Mouse (Mus musculus): ENCODE measurements around the gene Kdsr.

The Kdsr gene

DNA sequence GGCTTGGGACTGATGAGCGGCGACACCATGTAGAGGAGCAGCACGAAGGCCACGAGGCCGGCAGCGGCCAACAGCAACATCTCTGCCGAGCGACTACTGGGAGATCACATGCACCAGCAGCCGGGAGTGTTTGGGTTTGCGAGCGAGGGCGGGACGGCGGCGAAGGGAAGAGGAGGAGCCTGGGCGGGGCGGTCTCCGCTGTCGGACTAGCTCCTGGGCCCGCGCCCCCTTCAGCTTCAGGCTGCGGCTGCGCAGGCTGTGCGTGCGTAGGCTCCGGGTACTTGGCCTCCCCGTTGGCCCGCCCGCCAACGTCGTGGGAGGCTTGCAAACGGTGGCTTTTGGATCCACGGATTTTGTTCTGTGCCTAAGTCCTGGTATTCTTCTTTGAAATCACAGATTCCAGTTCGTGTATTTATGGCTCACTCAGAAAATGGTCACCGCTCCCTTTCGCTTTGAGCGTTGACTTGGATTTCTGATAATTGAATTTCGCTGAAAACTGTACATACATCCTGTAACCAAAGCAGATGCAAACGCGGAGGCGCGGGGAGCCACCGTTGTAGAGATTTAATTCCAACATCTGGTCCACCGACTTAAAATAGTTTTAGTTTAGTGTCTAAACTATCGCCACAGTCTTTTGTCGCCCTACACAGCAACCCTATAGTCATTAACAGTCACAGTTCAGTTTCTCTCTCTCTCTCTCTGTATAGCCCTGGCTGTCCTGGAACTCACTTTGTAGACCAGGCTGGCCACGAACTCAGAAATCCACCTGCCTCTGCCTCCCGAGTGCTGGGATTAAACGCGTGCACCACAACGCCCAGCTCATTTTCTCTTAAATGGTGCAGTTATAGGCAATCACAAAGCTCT is at the start of gene Kdsr:
Kdsr (minus strand) TSS at position 156 of the 864 bp plus-strand sequence.
- DNase-seq (ENCODE audit: low spot score) = peak; percentile 98

DNA sequence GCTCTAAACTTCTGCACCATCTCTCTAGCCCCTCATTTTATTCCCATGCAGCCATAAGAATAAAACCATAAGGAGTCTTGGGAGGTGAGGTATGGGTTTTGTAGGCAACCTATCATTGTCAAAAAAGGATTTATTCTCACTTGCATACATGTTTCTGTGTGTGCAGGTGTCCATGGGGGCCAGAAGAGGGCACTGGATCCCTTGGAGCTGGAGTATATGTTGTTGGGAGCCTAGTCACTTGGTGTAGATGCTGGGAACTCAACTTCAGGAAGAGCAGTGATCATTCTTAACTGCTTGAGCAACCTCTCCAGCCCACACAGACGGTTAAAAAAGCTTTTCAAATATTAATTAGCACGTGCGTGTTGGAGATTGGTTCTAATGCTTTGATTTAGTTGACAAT is 40.4 kb upstream of the Kdsr start:
- DNase-seq (ENCODE audit: low spot score) = no peak

DNA sequence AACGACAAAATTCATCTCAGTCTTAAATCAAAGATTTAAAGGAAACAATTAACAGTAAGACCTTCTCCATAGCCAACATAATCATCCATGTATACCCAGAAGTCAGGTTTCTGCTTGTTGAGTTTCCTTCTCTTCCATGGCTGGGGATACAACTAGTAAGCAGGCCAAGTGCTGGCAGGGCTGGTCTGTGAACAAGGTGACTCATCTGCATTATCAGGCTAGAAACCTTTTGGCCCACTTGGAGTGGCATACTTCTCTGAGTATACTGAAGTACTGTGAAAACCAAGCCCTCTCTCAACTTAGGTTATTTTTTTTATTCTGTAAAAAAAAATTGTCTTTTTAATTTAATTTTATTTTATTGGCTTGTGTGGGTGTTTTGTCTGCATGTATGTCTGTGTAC is 39.9 kb upstream of the Kdsr start:
- no peak for DNase-seq (ENCODE audit: low spot score)

DNA sequence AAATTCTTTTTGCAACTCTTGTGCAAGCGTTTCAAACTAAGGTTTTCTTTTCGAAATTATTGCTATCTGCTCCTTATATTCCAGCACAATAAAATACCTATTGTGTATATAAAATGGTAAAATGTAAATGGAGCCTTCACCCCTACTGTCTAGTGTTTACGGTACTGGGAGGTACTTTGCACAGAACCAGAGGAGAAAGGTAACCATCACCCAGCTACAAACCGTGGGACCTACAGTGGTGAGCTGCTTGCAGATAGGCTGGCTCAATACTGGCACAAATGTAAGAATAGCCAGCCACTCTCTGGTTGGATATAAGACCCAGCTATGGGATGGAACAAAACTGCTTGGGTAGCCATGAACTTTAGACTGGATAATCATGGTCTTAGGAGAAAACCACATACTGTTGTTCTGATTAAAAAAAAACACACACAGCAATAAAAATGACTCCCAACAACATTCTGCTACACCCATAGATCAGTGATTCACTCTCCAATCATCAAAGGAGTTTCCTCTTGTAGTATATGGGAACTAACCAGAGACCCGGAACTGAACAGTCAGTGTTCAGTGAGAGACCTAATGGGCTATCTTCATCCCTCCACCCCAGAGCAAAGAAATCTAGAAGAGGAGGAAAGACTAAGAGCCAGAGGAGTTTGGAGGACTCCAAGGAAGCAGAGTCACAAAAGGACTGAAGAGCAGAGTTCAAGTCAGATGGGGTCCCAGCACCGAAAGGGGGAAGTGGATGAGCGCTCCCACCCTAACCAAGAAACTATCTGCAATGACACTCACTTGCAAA is 37.7 kb upstream of the Kdsr start:
- no peak for DNase-seq (ENCODE audit: low spot score)

DNA sequence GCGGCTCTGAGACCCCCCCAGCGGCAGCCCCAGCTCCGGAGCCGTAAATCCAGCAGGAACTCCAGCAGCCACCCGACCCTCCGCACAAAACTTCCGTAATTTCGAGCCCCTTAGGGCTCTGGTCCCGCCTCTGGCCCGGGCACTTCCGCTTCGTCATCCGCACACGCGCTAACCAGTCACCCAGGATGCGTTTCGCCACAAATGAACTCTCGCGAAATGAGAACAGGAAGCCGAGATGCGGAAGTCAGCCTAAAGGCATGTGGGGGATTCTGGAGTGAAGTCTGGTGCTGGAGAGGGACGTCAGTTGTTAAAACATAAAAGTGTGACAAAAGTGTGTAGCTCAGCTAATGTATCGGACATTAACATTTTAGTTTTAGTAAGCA is 37.0 kb upstream of the Kdsr start, which contains the start of gene Vps4b:
Vps4b (minus strand) TSS at position 187 of the 383 bp plus-strand sequence.
- DNase-seq (ENCODE audit: low spot score) = peak; percentile 94

DNA sequence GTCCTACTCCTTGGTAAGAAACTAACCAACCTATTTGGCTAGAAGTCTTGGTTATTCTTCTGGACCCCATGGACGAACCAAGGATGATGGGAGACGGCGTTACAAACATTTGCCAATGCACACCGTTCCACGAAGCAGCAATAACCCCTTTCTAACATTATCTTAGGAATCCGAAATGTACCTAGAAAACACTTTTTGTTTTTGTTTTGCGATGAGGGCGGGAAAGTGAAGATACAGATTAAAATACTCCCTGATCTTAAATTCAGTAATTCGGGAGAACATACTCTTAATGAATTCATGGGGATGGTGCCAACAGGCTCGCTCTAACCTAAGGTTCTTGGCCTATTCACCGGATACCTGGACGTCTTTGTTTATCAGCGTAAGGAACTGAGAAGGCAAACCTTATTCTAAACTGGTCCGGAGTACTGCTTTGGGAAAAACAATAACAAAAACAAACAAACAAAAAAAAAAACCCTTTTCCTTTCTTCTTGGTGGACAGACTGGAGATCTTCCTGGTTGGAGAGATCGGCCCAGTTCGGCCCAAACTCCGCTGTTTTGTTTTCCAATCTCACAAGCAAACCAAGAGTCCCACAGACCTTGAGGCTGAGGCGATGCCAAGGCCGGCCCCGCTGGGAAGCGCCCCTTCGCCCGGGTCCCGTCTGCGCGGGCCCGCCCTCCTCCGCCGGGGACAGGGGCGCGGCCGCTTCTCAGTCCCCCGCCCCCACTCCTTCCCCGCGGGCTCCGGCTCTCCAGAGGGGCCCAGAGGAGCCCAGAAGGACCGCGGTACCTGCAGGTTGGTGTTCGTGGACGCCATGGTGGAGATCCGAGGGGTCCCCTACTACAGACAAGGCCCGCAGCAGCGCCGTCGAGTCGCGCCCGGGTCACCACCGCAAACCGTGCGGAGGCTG is 36.4 kb upstream of the Kdsr start:
- no peak for DNase-seq (ENCODE audit: low spot score)

DNA sequence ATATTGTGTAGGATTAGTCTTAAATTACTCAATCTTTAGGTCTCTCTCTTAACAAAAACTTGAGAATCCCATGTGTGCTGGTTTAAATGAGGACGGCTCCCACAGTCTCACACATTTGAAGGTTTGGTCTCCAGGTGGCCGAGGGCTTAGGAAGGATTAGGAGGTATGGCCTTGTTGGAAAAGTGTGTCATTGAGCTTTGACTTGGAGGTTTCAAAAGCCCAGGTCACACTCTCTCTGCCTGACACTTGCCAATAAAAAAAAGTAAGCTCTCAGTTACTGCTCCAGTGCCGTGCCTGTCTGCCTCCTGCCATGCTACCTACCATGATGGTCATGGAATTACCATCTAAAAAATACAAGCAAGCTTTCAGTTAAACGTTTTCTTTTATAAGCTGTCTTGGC is 15.4 kb upstream of the Kdsr start:
- DNase-seq (ENCODE audit: low spot score) = no peak

DNA sequence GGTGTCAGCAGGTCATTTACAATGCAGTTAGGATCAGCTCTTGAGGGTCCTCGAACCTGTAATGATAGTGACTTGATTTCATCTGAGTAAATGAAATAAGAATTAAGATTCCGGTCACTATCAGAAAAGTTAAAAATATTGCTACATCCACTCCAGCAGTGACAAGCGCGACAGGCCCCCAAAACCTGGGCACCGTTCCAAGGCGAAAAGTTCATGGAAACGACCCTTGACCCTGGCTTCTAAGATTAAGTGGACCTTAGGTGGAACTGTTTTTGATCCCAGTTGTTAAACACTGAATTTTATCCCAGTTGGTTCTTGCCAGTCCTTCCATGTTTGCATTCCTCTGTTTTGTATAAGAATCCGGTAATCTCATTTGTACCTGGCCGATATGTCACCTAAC is 14.6 kb upstream of the Kdsr start:
- DNase-seq (ENCODE audit: low spot score) = no peak

DNA sequence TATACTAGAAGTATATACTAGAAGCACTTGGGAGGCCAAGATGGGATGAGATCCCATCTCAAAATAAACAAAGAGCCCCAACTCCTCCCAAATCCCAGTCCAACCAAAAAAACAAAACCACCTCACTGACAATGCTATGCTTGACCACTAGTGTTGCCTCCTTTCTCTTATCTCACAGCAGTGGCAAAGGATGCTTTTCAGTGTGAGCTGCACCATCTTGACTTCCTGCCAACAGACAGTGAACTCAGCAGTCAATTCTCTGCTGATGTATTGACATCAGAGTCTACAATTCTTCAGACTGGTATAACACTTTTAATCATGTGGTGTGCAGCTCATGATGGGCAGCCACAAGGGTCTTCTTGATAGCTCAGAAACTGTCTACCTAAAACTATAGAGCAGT is 9.2 kb upstream of the Kdsr start:
- no peak for DNase-seq (ENCODE audit: low spot score)

DNA sequence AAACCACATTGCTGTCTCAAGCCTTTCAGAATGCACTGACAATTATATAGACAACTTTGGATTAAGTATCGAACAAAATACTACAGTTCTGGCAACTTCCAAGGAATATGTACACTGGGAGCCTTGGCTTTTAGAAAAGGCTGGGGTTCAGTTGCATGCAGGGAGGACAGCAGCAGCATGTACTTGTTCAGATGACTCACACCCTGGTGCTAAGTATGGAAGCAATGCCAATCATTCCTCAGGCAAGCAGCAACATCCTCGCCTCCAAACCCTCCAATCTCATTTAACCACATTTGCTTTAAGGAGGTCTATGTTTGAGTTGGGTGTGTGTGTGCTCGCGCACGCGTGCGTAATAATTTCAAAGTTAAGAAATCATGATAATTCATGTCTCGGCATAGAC is 6.2 kb upstream of the Kdsr start:
- no peak for DNase-seq (ENCODE audit: low spot score)

DNA sequence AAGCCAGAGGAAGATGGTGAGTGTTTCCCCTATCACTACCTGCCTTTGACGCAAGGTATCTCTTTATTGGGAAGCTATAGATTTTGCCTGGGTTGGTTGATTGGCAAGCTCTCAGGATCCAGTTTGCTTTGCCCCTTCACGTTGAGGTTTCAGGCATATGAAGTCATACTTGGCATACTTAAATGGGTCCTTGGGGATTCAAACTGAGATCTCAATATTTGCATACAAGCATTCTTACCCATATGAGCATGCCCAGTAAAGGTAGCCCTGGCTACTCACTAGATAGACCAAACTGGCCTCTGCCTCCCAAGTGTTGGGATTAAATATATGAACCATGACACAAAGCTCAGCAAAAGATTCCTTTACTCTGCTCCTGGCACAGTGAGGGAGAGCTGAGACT is 5.3 kb upstream of the Kdsr start:
- DNase-seq (ENCODE audit: low spot score) = no peak

DNA sequence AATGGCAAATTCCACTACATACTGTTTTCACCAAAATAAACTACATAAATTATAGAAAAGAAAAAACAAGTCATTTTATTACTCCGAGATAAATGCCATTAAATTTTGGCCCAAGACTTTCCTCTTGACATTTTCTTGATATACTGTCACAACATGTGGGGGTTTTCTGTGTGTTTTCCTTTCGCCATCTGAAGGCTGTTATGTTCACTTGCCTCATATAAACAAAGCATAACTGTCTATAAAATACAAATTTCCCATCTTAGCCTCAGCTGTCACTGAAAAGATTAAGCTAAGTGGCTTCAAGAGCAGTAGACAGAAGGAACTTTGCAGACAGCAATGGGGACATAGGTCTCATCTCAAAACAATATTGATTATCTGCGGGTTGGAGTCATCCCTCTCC is 4.8 kb upstream of the Kdsr start:
- no peak for DNase-seq (ENCODE audit: low spot score)

DNA sequence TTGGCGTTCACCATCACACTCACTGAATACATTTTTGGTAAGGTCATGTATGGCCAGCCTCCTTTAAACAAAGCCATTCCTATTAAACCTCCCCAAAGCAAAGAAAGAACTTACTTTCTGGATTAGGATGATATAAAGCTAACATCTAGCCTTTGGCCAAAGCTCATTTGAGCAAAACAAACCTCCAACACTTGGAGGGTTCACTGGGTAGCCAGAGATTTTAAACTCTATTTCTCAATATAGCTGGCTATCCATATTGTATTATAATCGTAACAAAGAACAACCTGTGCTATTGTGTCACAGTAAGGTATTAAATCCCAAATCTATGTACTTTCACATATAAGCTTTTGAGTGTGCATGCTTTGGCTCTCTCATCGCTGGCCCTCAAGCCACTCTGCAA is 1.2 kb upstream of the Kdsr start:
- no peak for DNase-seq (ENCODE audit: low spot score)

DNA sequence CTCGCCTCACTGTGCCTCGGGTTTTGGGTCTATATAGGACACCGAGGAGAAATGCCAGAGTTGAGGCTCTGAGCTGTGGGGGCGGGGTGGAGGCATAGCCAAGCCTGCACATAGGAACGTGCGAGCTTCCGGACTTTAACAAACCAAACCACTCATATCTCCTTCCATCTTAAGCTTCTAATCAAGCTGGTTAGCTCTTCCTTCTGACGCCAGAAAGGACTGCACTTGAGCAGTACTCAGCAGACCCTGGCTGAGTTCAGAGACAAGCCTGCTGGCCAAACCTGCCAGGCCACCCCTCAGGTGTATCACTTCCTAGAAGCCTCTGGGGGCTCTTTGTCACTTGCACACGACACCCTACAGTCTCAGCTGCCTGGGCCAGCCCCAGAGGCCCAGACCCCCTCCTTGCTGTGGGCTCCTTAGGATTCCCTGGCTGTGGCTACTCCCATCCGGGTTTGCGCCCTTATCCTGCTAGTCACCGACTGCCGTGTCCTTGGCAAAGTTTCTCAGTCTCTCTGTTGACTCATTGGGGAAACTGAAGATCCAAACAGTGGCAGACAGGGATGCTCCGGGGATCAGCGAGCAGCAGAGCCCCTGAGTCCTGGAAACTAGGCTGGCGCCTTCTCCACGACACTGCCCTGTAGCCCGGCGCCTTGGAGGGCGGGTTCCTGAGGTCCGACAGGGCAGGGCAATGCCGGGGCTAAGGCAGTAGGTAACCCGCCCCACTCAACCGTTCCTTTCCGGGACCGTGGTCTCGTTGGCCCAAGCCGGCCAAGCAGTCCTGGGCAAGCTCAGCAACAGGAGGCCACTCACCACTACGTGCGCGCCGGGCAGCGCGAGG is 574 bp downstream of the Kdsr start:
- peak; percentile 21 for DNase-seq (ENCODE audit: low spot score)

DNA sequence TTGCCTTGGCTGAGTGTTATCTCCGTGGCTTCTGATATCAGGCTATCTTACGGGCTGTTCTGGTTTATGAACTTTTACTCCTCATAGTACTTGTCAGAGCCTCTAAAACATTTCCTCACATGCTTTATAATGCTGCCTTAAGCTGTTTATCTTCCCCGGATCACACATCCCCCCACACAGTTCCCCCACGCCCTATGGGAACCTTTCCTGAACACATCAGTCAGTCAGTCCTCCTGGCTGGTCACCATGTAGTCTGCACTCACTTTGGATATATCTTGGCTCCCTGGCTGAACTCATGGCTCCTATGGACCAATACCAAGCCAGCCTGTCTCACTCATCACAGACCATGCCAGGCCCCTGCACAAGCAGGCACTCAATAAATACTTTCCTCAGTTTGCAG is 2.9 kb downstream of the Kdsr start:
- DNase-seq (ENCODE audit: low spot score) = no peak

DNA sequence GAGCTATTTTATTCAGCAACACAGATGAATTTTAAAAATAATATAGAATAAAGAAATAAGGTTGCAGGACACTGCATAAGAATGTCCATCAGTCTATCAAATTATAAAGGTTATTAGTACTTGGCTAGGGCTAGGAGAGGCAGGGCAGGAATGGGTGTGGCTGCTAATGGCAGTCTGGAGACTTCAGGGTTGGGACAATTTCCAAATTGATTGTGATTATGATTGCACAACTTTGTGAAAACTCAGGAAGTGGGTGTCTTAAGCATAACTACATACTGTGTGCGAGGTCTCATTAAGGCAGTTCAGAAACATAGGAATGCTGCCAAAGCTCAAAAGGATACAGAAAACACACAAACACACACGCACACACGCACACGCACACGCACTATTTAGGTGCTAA is 7.5 kb downstream of the Kdsr start:
- DNase-seq (ENCODE audit: low spot score) = no peak

DNA sequence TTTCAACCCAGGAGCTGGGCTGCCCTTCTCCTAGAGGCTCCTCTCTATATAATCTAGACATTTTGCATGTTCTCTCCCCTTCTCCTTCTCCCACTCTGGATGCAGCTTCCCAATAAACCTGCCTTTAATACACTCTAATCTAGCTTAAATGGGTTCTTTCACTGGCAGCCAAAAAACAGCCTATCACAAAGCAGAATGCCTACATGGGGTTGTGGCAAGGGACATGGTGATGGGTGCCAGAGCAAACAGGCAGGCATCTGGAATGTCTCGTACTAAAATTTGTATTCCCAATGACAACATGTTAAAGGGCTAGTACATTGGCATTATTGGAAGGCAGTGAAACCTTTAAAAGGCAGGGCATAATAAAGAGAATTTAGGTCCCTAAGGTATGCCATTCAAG is 8.9 kb downstream of the Kdsr start:
- no peak for DNase-seq (ENCODE audit: low spot score)

DNA sequence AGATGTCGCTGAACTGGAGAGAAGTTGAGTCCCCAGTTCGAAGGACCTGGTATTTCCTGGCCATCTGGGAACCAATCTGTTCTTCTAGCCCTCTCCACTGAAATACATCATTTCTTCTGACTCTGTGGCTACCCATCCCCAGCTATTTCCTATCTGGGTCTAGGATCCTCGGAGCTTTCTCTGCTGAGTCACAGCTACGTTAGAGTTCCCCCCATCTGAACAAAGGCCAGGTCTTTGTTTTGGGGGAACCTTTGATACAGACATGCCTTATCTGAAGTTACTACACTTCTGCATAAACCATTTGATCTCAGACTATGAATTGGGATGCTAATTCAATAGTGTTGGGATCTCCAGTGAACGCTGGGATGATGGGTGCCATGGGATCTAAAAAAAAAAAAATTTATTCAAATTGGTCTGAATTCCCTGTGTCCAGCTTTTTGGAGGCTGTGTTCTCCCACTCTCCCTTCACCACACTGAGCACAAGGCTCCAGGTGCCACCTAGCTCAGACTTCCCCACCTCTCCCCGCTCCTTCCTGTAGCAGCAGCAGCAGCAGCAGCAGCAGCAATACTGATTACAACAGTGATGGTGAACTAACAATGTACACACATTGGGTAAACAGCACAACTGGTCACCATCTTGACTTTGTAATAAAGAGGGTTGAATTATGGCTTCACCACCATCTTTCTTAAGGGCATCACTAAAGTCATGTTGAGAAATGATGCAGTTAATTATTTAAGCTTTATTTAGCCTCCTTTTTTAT is 10.8 kb downstream of the Kdsr start:
- no peak for DNase-seq (ENCODE audit: low spot score)

DNA sequence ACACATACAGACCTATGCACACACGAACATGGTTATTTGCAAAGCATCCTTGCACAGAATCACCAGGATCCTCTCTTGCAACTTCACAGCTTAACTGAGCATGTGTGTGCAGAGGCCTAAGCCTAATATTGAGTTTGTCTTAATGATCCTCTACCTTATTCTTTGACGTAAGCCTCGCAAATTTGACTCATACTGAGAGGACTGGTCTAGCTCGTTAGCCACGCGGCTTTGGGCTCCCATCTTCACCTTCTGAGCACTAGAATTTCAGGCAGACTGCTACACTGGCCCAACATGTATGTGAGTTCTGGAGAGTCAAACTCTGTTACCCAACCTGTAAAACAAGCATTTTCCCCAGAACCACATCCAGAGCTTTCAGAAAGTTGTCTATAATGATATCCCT is 16.5 kb downstream of the Kdsr start:
- DNase-seq (ENCODE audit: low spot score) = no peak

DNA sequence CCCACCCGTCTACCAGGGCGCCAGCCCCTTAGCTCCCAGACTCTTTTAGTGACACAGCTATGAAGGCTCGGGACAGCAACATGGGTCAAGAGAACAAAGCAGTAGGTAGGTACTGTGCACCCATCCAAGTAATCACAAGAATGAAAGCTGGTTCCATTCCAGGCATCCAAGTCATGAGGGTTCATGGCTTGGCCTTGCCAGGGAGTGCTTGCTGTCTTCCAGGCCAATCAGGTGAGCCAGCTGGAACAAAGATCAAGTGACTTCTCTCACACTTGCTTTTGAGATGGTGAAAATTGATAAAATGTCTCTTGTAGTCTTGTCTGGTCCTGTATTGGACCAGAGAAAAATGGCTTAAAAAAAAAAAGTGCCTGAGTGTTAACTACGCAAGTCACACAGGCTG is 18.8 kb downstream of the Kdsr start:
- no peak for DNase-seq (ENCODE audit: low spot score)

DNA sequence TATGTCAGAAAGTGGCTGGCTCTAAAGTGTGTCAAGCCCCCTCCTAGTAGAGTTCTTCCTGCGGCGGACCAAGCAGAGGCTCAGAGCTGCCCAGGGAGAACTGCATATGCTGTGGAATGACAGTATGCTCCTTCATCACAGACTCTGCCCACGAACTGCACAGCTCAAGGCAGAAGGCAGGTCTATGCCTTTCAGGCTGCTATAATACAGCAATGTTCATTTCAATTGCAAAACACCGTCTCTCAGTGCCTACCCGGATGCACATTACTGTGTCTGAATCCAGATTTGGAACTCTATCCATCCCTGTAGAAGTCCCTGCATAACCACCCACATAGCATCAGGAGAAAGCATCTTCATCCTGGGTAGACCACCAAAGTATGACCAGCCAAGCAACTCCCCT is 19.7 kb downstream of the Kdsr start:
- DNase-seq (ENCODE audit: low spot score) = no peak

Measured in layer of hippocampus, adult 11-12 months (tissue).